Mouse (Mus musculus): ENCODE measurements around the gene Mocs3.

Gene Mocs3

GRCm38 (mm10) chr2:168242841-168243240 is 12.4 kb downstream of the Mocs3 start:
- DNase-seq (ENCODE audit: low spot score) = no peak

- no peak for DNase-seq (ENCODE audit: low spot score)
These were observed 12.9 kb downstream of the Mocs3 start for GRCm38 (mm10) chr2:168243278-168243677.

- no peak for DNase-seq (ENCODE audit: low spot score)
These were observed 15.1 kb downstream of the Mocs3 start for GRCm38 (mm10) chr2:168245571-168245970.

- DNase-seq (ENCODE audit: low spot score) = no peak
These were observed 17.9 kb downstream of the Mocs3 start for GRCm38 (mm10) chr2:168248167-168248855.

- no peak for DNase-seq (ENCODE audit: low spot score)
These were observed 18.4 kb downstream of the Mocs3 start for GRCm38 (mm10) chr2:168248856-168249245.

GRCm38 (mm10) chr2:168250270-168250669 is 19.8 kb downstream of the Mocs3 start:
- peak; percentile 21 for DNase-seq (ENCODE audit: low spot score)

- no peak for DNase-seq (ENCODE audit: low spot score)
These were observed 22.3 kb downstream of the Mocs3 start for GRCm38 (mm10) chr2:168252639-168253292.

GRCm38 (mm10) chr2:168253822-168254221 is 23.4 kb downstream of the Mocs3 start:
- DNase-seq (ENCODE audit: low spot score) = no peak

GRCm38 (mm10) chr2:168256506-168256905 is 26.1 kb downstream of the Mocs3 start:
- DNase-seq (ENCODE audit: low spot score) = no peak

GRCm38 (mm10) chr2:168257188-168257587 is 26.8 kb downstream of the Mocs3 start:
- DNase-seq (ENCODE audit: low spot score) = no peak

- no peak for DNase-seq (ENCODE audit: low spot score)
These were observed 28.6 kb downstream of the Mocs3 start for GRCm38 (mm10) chr2:168259046-168259445.

- no peak for DNase-seq (ENCODE audit: low spot score)
These were observed 29.7 kb downstream of the Mocs3 start for GRCm38 (mm10) chr2:168260124-168260523.

- DNase-seq (ENCODE audit: low spot score) = no peak
These were observed 30.5 kb downstream of the Mocs3 start for GRCm38 (mm10) chr2:168260900-168261299.

- no peak for DNase-seq (ENCODE audit: low spot score)
These were observed 37.6 kb downstream of the Mocs3 start for GRCm38 (mm10) chr2:168268033-168268432.

- DNase-seq (ENCODE audit: low spot score) = no peak
These were observed 43.0 kb downstream of the Mocs3 start for GRCm38 (mm10) chr2:168273387-168273786.

GRCm38 (mm10) chr2:168274374-168274935 is 44.0 kb downstream of the Mocs3 start:
- no peak for DNase-seq (ENCODE audit: low spot score)

- DNase-seq (ENCODE audit: low spot score) = peak; percentile 25
These were observed 50.5 kb downstream of the Mocs3 start for GRCm38 (mm10) chr2:168280729-168281581.

GRCm38 (mm10) chr2:168281582-168281981 is 51.2 kb downstream of the Mocs3 start, which contains the start of gene Kcng1:
Kcng1 (minus strand) TSS chr2:168281736.
- DNase-seq (ENCODE audit: low spot score) = no peak

All from ovary, adult 18-20 months (tissue).